Mouse (Mus musculus) cerebellum, adult 2 months (tissue): Measurements from ENCODE around the gene Sae1.

Source experiments
- CTCF ChIP-seq: fragments of 200-500 bp; IDR thresholded peaks from 2 replicates; pipeline ENCODE4 v1.5.1; 2011; ENCODE audit warnings: low read depth, mild to moderate bottlenecking, control low read depth, low read length, moderate library complexity, borderline replicate concordance; ENCODE audit not compliant: insufficient read depth
- POLR2A ChIP-seq: fragments of 200-500 bp; IDR thresholded peaks from 2 replicates; pipeline ENCODE4 v1.6.1; 2011; ENCODE audit warnings: low read length, control low read depth, borderline replicate concordance; ENCODE audit not compliant: insufficient read depth

GRCm38 (mm10) chr7:16422222-16422856 lies 34.7 kb upstream of the Sae1 start:
- TF ChIP-seq POLR2A (no peak), CTCF (no peak)
